Mouse (Mus musculus) embryonic fibroblast, embryonic 13.5 days (primary cell): Measurements from ENCODE around the gene Sbf2.

ENCODE experiments used
- CTCF ChIP-seq: IDR thresholded peaks from 2 replicates; pipeline ENCODE4 v1.5.1; 2011; ENCODE audit warnings: mild to moderate bottlenecking, control low read depth, low read length, moderate library complexity, borderline replicate concordance; ENCODE audit not compliant: insufficient read depth
- POLR2A ChIP-seq: IDR thresholded peaks from 2 replicates; pipeline ENCODE4 v1.6.1; 2011; ENCODE audit warnings: low read depth, mild to moderate bottlenecking, control low read depth, low read length, moderate library complexity

GRCm38 (mm10) chr7:110414276-110414675, 200.4 kb downstream of the Sbf2 start:
- TF ChIP-seq CTCF (no peak), POLR2A (no peak)
